Mouse (Mus musculus): ENCODE results near the gene Npr2.

- TF ChIP-seq HCFC1 (IDR thresholded peaks at IDR 0.05; ENCODE audit: low read depth, low read length): no peak
- TF ChIP-seq MEF2A (IDR thresholded peaks at IDR 0.05; ENCODE audit: borderline replicate concordance, low read depth, low read length): no peak
- TF ChIP-seq MAFK (IDR thresholded peaks at IDR 0.05; ENCODE audit: insufficient replicate concordance, low read length): no peak
- no peak for TF ChIP-seq CTCF (conservative IDR thresholded peaks at IDR 0.05 in 1 of 2, IDR thresholded peaks at IDR 0.05 in 1 of 2; ENCODE audit: low read depth in 2 of 2, low read length in 2 of 2)
- no peak for TF ChIP-seq ZMIZ1 (IDR thresholded peaks at IDR 0.05; ENCODE audit: low read depth, low read length)
- no peak for TF ChIP-seq POLR2A (IDR thresholded peaks at IDR 0.05; ENCODE audit: low read depth, low read length)
- TF ChIP-seq UBTF (IDR thresholded peaks at IDR 0.05; ENCODE audit: low read depth, low read length): no peak
- TF ChIP-seq JUND (conservative IDR thresholded peaks at IDR 0.05; ENCODE audit: low read depth, low read length): no peak
- no peak for TF ChIP-seq MYC (IDR thresholded peaks at IDR 0.05; ENCODE audit: low read depth, low read length)
Observed at GRCm38 (mm10) chr4:43584444-43585416, 47.0 kb upstream of the Npr2 start, which contains the start of gene Msmp.

Data from CH12.LX (cell line).